Mouse (Mus musculus): Measurements from ENCODE around the gene Man1a2. TPM values are rescaled to one million over a fixed set of nuclear protein-coding genes. Genes with fewer than 3 reads are reported as not detected.

Man1a2 gene
- total and polyA plus RNA-seq, 2 experiments from 2014 or later: 17.7 to 35.0 TPM

- 9% methylated on average over 3 of the region's 3 CpGs for WGBS
- Histone ChIP-seq H3K36me3 (replicated peaks; ENCODE audit: control insufficient read depth, insufficient read depth, low read length) (no peaks in the 10 kb centered on the region), H3K4me1 (ENCODE audit: control insufficient read depth, insufficient read depth) (peaks cover 42% of the 10 kb centered on the region), H3K9ac (replicated peaks; ENCODE audit: low read depth, low read length) (peak overlapping the region; percentile 53), H3K27me3 (ENCODE audit: control insufficient read depth, insufficient read depth, low read length) (no peaks in the 10 kb centered on the region), H3K27ac (ENCODE audit: low read depth) (peak overlapping the region; percentile 4; the same call in 1 of the 2 replicates), H3K9me3 (replicated peaks; ENCODE audit: control insufficient read depth, low read length) (no peaks in the 10 kb centered on the region), H3K4me3 (ENCODE audit: low read depth, low read length) (peak overlapping the region; percentile 85), H3K4me2 (ENCODE audit: low read depth, low read length) (peak overlapping the region; percentile 71)
- no peak for ATAC-seq (ENCODE audit: insufficient read depth, low read depth)
- peak; percentile 41 for DNase-seq (ENCODE audit: low spot score)
- TF ChIP-seq CTCF (IDR thresholded peaks at IDR 0.05; ENCODE audit: low read depth) (no peak), EP300 (IDR thresholded peaks at IDR 0.05; ENCODE audit: low read depth) (no peak)
Observed at GRCm38 (mm10) chr3:100682841-100683240, 2.5 kb downstream of the Man1a2 start.

- Histone ChIP-seq H3K36me3 (replicated peaks; ENCODE audit: control insufficient read depth, insufficient read depth, low read length) (no peaks in the 10 kb centered on the region), H3K9me3 (replicated peaks; ENCODE audit: control insufficient read depth, low read length) (no peaks in the 10 kb centered on the region), H3K27me3 (ENCODE audit: control insufficient read depth, insufficient read depth, low read length) (no peaks in the 10 kb centered on the region), H3K4me3 (ENCODE audit: low read depth, low read length) (peak overlapping the region; percentile 85), H3K4me2 (ENCODE audit: low read depth, low read length) (peak overlapping the region; percentile 71), H3K9ac (replicated peaks; ENCODE audit: low read depth, low read length) (peak overlapping the region; percentile 53; the same call in 1 of the 2 replicates), H3K4me1 (ENCODE audit: control insufficient read depth, insufficient read depth) (peaks cover 42% of the 10 kb centered on the region), H3K27ac (ENCODE audit: low read depth) (no peak overlapping the region)
- WGBS: 8% methylated on average over 4 of the region's 4 CpGs
- DNase-seq (ENCODE audit: low spot score) (no peak), ATAC-seq (ENCODE audit: insufficient read depth, low read depth) (no peak)
- TF ChIP-seq CTCF (IDR thresholded peaks at IDR 0.05; ENCODE audit: low read depth) (no peak), EP300 (IDR thresholded peaks at IDR 0.05; ENCODE audit: low read depth) (no peak)
Observed at GRCm38 (mm10) chr3:100682281-100682680, 3.0 kb downstream of the Man1a2 start.

GRCm38 (mm10) chr3:100681448-100682092 is 3.7 kb downstream of the Man1a2 start:
- H3K4me3 ChIP-seq (ENCODE audit: low read depth, low read length): peak overlapping the region; percentile 85
- TF ChIP-seq EP300 (IDR thresholded peaks at IDR 0.05; ENCODE audit: low read depth) (no peak), CTCF (IDR thresholded peaks at IDR 0.05; ENCODE audit: low read depth) (no peak)
- peak overlapping the region; percentile 18; the same call in 1 of the 2 replicates for H3K27ac ChIP-seq (ENCODE audit: low read depth)
- no peaks in the 10 kb centered on the region for H3K27me3 ChIP-seq (ENCODE audit: control insufficient read depth, insufficient read depth, low read length)
- peak overlapping the region; percentile 71 for H3K4me2 ChIP-seq (ENCODE audit: low read depth, low read length)
- H3K4me1 ChIP-seq (ENCODE audit: control insufficient read depth, insufficient read depth): peaks cover 41% of the 10 kb centered on the region
- no peaks in the 10 kb centered on the region for H3K36me3 ChIP-seq (replicated peaks; ENCODE audit: control insufficient read depth, insufficient read depth, low read length)
- no peak for ATAC-seq (ENCODE audit: insufficient read depth, low read depth)
- 15% methylated on average over 11 of the region's 11 CpGs for WGBS
- no peak for DNase-seq (ENCODE audit: low spot score)
- H3K9ac ChIP-seq (replicated peaks; ENCODE audit: low read depth, low read length): 0 out of 2 replicates have a peak overlapping the region, but pooled peaks have one; percentile 7
- H3K9me3 ChIP-seq (replicated peaks; ENCODE audit: control insufficient read depth, low read length): 0 out of 2 replicates have a peak, but pooled peaks cover 5% of the 10 kb centered on the region

GRCm38 (mm10) chr3:100680226-100680625 is 5.1 kb downstream of the Man1a2 start:
- Histone ChIP-seq H3K4me1 (ENCODE audit: control insufficient read depth, insufficient read depth) (peaks cover 36% of the 10 kb centered on the region), H3K27me3 (ENCODE audit: control insufficient read depth, insufficient read depth, low read length) (no peaks in the 10 kb centered on the region), H3K36me3 (replicated peaks; ENCODE audit: control insufficient read depth, insufficient read depth, low read length) (no peaks in the 10 kb centered on the region), H3K4me2 (ENCODE audit: low read depth, low read length) (no peak overlapping the region; the same call in 1 of the 2 replicates), H3K27ac (ENCODE audit: low read depth) (peak overlapping the region; percentile 47; the same call in 1 of the 2 replicates), H3K9ac (replicated peaks; ENCODE audit: low read depth, low read length) (0 out of 2 replicates have a peak overlapping the region, but pooled peaks have one; percentile 11), H3K9me3 (replicated peaks; ENCODE audit: control insufficient read depth, low read length) (0 out of 2 replicates have a peak, but pooled peaks cover 5% of the 10 kb centered on the region), H3K4me3 (ENCODE audit: low read depth, low read length) (no peak overlapping the region)
- DNase-seq (ENCODE audit: low spot score) (no peak), ATAC-seq (ENCODE audit: insufficient read depth, low read depth) (no peak)
- WGBS: 57% methylated on average over 2 of the region's 2 CpGs
- TF ChIP-seq EP300 (IDR thresholded peaks at IDR 0.05; ENCODE audit: low read depth) (no peak), CTCF (IDR thresholded peaks at IDR 0.05; ENCODE audit: low read depth) (no peak)

GRCm38 (mm10) chr3:100678951-100679570 is 6.2 kb downstream of the Man1a2 start:
- H3K36me3 ChIP-seq (replicated peaks; ENCODE audit: control insufficient read depth, insufficient read depth, low read length): no peaks in the 10 kb centered on the region
- 72% methylated on average over 6 of the region's 6 CpGs for WGBS
- DNase-seq (ENCODE audit: low spot score) (no peak), ATAC-seq (ENCODE audit: insufficient read depth, low read depth) (no peak)
- peaks cover 41% of the 10 kb centered on the region for H3K4me1 ChIP-seq (ENCODE audit: control insufficient read depth, insufficient read depth)
- H3K9me3 ChIP-seq (replicated peaks; ENCODE audit: control insufficient read depth, low read length): 0 out of 2 replicates have a peak, but pooled peaks cover 5% of the 10 kb centered on the region
- TF ChIP-seq CTCF (IDR thresholded peaks at IDR 0.05; ENCODE audit: low read depth): no peak
- TF ChIP-seq EP300 (IDR thresholded peaks at IDR 0.05; ENCODE audit: low read depth): no peak
- H3K9ac ChIP-seq (replicated peaks; ENCODE audit: low read depth, low read length): no peak overlapping the region
- H3K27ac ChIP-seq (ENCODE audit: low read depth): no peak overlapping the region
- no peaks in the 10 kb centered on the region for H3K27me3 ChIP-seq (ENCODE audit: control insufficient read depth, insufficient read depth, low read length)
- H3K4me3 ChIP-seq (ENCODE audit: low read depth, low read length): no peak overlapping the region
- H3K4me2 ChIP-seq (ENCODE audit: low read depth, low read length): no peak overlapping the region

All from heart, postnatal 0 days (tissue).